Mouse (Mus musculus) testis, adult 2 months (tissue): ENCODE data around the gene Tti1. TPM values are rescaled to one million over a fixed set of nuclear protein-coding genes. Genes with fewer than 3 reads are reported as not detected.

Experiments
- H3K27ac ChIP-seq: fragments of 200-500 bp; 2 replicates; pipeline ENCODE4 v1.5.1; 2012; ENCODE audit warnings: low read depth, low read length; ENCODE audit not compliant: control insufficient read depth, insufficient read depth
- H3K27me3 ChIP-seq: fragments of 200-500 bp; 2 replicates; pipeline ENCODE4 v1.6.1; 2012; ENCODE audit warnings: mild to moderate bottlenecking, low read length, moderate library complexity; ENCODE audit not compliant: control insufficient read depth, insufficient read depth
- H3K36me3 ChIP-seq: fragments of 200-500 bp; 2 replicates; pipeline ENCODE4 v1.6.1; 2012; ENCODE audit warnings: mild to moderate bottlenecking, low read length; ENCODE audit not compliant: control insufficient read depth, insufficient read depth
- H3K4me1 ChIP-seq: fragments of 200-500 bp; 2 replicates; pipeline ENCODE4 v1.6.1; 2012; ENCODE audit warnings: low read length; ENCODE audit not compliant: control insufficient read depth, insufficient read depth
- H3K4me3 ChIP-seq: fragments of 200-500 bp; 2 replicates; pipeline ENCODE4 v1.5.1; 2012; ENCODE audit warnings: low read depth, mild to moderate bottlenecking, low read length, moderate library complexity, mixed read lengths; ENCODE audit not compliant: control insufficient read depth
- CTCF ChIP-seq: fragments of 200-500 bp; IDR thresholded peaks from 2 replicates; pipeline ENCODE4 v1.5.1; 2012; ENCODE audit warnings: low read depth, mild to moderate bottlenecking, inconsistent platforms, low read length, moderate library complexity; ENCODE audit not compliant: control insufficient read depth, insufficient read depth, insufficient replicate concordance
- POLR2A ChIP-seq: fragments of 200-500 bp; IDR thresholded peaks from 2 replicates; pipeline ENCODE4 v1.6.1; 2012; ENCODE audit warnings: low read depth, mild to moderate bottlenecking, inconsistent platforms, low read length, moderate library complexity; ENCODE audit not compliant: control insufficient read depth
- polyA plus RNA-seq: library from polyadenylated mRNA; depleted of rRNA; stranded (reverse); fragments of >200 nt; gene quantifications from 2 replicates; pipeline ENCODE4 v1.2.3, GENCODE M21; 2012

Gene Tti1
- polyA plus RNA-seq, 1 experiment: 17.7 TPM

DNA sequence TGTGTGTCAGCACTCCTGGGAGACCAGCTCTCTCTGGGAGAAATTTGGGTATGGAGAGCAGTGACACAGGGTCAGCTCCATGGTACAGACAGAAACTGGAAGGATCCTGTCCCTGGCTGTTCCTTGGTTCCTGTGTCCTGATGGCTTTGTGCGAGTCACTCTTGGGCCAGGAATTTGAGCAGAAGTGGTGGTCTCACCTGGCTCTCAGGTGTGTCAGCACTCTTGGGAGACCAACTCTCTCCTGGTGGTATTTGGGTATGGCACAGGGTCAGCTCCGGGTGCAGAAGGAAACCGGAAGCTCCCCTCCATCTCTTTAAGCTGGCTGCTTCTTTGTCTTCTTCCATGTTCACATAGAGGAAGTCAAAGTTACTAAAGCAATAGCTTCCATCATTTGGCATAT lies 26.4 kb upstream of the Tti1 start:
- H3K27ac ChIP-seq: no peak overlapping the region
- TF ChIP-seq CTCF: no peak
- TF ChIP-seq POLR2A: no peak
- no peaks in the 10 kb centered on the region for H3K4me1 ChIP-seq
- no peaks in the 10 kb centered on the region for H3K27me3 ChIP-seq
- no peak overlapping the region for H3K4me3 ChIP-seq
- peaks cover 3% of the 10 kb centered on the region; the same call in 1 of the 2 replicates for H3K36me3 ChIP-seq

DNA sequence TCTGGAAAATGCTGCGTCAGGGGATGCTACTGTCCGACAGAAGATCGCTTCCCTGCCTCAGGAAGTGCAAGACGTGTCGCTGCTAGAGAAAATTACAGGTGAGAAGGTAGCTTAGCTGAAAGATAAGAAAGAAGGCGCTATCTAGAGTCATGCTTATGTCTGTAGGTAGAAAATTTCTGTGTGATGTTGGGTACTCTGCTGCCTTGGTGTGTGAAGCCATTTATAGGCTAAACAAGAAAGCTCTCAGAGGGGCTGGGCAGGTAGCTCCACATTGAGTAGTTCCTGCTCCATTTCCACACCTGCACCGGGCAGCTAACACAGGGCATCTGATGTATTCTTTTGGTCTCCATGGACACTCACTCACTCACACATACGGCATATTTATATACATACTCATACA lies 21.9 kb upstream of the Tti1 start:
- Histone ChIP-seq H3K27ac (no peak overlapping the region), H3K4me3 (peak overlapping the region; percentile 56), H3K36me3 (peaks cover 3% of the 10 kb centered on the region; the same call in 1 of the 2 replicates), H3K4me1 (no peaks in the 10 kb centered on the region), H3K27me3 (no peaks in the 10 kb centered on the region)
- TF ChIP-seq POLR2A (no peak), CTCF (no peak)

DNA sequence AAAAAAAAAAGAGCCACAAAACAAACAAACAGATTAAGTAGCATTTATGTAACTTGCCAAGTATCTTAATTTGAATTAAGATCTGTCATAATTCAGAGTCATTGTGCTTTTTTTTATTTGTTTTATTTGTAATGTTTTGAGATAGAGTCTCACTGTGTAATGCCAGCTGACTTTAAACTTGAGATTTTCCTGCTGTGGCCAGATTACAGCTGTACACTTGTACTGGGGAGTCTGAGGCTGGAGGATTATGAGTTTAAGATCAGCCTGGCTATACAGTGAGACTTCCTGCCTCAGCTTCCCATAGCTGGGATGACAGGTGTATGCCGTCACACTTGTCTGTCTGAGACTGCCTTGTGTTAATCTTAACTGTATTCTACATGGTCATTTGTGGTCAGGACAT lies 20.5 kb upstream of the Tti1 start:
- Histone ChIP-seq H3K4me1 (no peaks in the 10 kb centered on the region), H3K36me3 (peaks cover 3% of the 10 kb centered on the region; the same call in 1 of the 2 replicates), H3K27me3 (no peaks in the 10 kb centered on the region), H3K4me3 (no peak overlapping the region), H3K27ac (no peak overlapping the region)
- TF ChIP-seq CTCF (no peak), POLR2A (no peak)

DNA sequence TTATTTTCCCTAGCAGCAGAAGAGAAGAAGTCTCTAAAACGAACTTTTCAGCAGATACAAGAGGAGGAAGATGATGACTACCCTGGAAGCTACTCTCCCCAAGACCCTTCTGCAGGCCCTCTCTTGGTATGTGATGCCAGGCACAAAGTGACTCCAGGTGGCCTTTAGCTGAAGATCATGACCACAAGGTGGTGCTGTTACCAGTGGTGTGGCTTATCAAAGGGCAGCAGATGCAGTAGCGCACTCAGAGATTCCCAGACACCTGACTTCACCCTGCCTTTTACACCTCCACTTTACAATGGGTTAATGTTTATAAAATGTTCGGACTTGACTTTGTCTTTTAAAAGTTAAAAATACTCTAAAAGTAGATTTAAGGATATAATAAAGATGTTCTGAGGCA lies 19.7 kb upstream of the Tti1 start:
- no peaks in the 10 kb centered on the region for H3K4me1 ChIP-seq
- peaks cover 3% of the 10 kb centered on the region; the same call in 1 of the 2 replicates for H3K36me3 ChIP-seq
- TF ChIP-seq CTCF (peak; percentile 46; the same call in 1 of the 2 replicates), POLR2A (no peak)
- no peak overlapping the region for H3K27ac ChIP-seq
- H3K4me3 ChIP-seq: no peak overlapping the region
- H3K27me3 ChIP-seq: no peaks in the 10 kb centered on the region

DNA sequence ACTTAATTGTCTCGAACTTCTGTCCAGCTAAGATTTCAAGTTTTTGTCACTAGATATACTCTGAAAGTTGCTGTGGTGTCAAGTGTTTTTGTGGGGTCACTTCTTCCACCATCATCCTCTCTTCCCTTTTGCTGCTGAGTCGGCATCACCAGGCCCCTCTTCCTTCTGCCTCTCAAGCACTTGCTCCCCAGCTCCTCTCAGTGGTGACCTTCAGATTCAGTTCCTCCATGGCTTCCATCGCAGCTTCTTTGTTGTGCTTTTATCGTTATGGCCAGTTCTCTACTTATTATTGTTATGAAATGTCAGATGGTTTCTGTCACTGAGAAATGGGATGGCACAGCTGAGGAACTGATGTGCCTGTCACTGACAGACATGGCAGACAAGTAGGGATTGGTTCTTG lies 18.0 kb upstream of the Tti1 start:
- Histone ChIP-seq H3K27me3 (no peaks in the 10 kb centered on the region), H3K27ac (no peak overlapping the region), H3K4me1 (no peaks in the 10 kb centered on the region), H3K36me3 (peaks cover 3% of the 10 kb centered on the region; the same call in 1 of the 2 replicates), H3K4me3 (no peak overlapping the region)
- TF ChIP-seq CTCF (no peak), POLR2A (no peak)

DNA sequence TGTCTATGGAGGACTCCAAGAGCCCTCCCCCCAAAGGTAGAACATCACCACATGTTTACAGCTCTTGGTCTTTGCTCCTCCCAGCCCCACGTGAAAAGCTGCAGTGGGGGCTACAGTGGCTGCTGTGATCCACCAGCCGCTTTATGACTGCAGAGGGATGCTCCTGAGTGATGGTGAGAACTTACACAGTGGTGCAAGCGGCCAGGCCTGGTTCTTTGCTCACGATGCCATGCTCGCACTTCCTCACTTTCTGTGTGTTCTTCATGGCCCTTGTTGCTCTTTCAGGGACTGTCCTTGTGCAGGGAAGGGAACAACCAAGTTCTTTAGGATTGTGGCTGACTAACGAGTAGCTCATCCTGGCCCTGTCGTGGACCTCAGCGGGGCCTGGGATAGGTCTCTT lies 15.3 kb upstream of the Tti1 start:
- Histone ChIP-seq H3K4me1 (no peaks in the 10 kb centered on the region), H3K27me3 (no peaks in the 10 kb centered on the region), H3K27ac (no peak overlapping the region), H3K36me3 (no peaks in the 10 kb centered on the region; the same call in 1 of the 2 replicates), H3K4me3 (no peak overlapping the region)
- TF ChIP-seq CTCF (no peak), POLR2A (no peak)

DNA sequence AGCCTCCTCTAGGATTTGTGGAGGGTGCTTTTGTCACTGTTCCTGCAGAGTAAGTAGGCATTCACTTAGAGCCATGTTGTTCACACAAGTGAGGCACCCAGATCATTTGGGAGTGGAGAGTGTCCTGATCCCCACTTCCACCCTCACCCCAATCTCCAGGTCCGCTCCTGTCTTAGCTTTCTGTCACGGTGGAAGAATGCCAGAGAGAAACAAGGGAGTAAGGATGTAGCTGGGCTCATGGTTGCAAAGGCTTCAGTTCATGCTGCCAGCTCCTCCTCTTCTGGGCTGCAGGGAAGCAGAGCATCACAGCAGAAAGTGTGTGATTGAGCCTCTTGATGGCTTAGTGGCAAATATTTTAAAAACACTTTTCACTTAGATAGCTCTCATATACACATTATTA lies 12.2 kb upstream of the Tti1 start:
- Histone ChIP-seq H3K27me3 (no peaks in the 10 kb centered on the region), H3K27ac (no peak overlapping the region), H3K4me1 (no peaks in the 10 kb centered on the region), H3K36me3 (no peaks in the 10 kb centered on the region; the same call in 1 of the 2 replicates), H3K4me3 (no peak overlapping the region)
- TF ChIP-seq CTCF: no peak

DNA sequence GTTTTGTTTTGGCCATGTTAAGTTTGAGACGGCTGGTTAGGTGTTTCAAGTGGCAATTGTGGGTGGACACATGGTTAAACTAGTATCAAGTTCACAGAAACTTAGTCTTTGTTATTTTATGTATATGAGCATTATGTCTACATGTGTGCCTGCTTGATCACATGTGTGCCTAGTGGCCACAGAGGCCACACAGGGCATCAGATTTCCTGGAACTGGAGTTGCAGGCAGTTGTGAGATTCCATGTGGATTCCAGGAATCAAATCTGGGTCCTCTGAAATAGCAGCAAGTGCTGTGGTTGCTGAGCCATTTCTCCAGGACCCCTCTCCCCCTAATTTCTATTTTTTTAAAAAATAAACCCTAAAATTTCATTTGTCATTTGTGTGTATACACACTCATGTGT lies 11.4 kb upstream of the Tti1 start:
- Histone ChIP-seq H3K36me3 (no peaks in the 10 kb centered on the region; the same call in 1 of the 2 replicates), H3K27me3 (no peaks in the 10 kb centered on the region), H3K4me3 (no peak overlapping the region), H3K4me1 (no peaks in the 10 kb centered on the region), H3K27ac (no peak overlapping the region)
- TF ChIP-seq POLR2A (no peak), CTCF (no peak)
